Mouse (Mus musculus): ENCODE results near the gene Ccdc116. TPM values are rescaled to one million over a fixed set of nuclear protein-coding genes. Genes with fewer than 3 reads are reported as not detected.

Gene Ccdc116
- total and polyA plus RNA-seq, 3 experiments = 0.14 to 0.35 TPM; not detected in 1

GRCm38 (mm10) chr16:17104600-17104999, 42.4 kb downstream of the Ccdc116 start:
- TF ChIP-seq CTCF (IDR thresholded peaks at IDR 0.05) = no peak
- no peak for TF ChIP-seq EP300 (IDR thresholded peaks at IDR 0.05; ENCODE audit: insufficient read depth, low read depth, low read length)
- TF ChIP-seq POLR2A (IDR thresholded peaks at IDR 0.05; ENCODE audit: insufficient read depth, low read depth, low read length) = no peak
- no peaks in the 10 kb centered on the region for H3K36me3 ChIP-seq (ENCODE audit: control insufficient read depth, insufficient read depth, low read length)
- no peak for DNase-seq

DNA sequence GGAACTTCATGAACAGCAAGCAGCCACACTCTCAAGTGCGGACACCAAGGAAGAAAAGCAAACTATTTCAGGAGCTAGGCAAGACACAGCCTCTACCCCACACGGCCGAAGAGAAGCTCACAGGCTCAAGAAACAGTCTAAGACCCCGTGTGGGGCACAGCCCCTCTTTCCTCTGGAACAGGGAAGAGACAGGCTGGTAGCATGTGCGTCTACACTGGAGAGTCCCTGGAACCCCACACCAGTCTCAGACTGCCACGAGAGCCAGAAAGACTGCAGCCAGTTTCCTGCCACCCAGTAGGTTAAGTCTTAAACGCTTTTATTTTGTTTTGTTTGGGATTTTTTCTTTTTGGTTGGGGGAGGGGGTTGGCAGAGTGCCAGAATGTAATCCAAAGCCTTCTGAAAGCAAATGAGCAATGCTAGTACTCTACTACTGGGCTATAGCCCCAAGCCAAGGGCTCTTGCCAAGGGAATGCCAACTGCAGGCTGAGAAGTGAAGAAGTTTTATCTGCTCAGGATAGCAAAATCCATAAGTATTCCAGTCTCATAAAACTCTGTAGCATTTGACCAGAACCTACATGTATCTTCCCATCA, 44.3 kb downstream of the Ccdc116 start:
- Histone ChIP-seq H3K27me3 (ENCODE audit: control insufficient read depth, insufficient read depth, low read length) (no peaks in the 10 kb centered on the region), H3K27ac (no peak overlapping the region), H3K4me1 (ENCODE audit: control insufficient read depth, insufficient read depth, low read length) (no peaks in the 10 kb centered on the region), H3K9ac (ENCODE audit: low read depth, low read length) (no peak overlapping the region), H3K36me3 (ENCODE audit: control insufficient read depth, insufficient read depth, low read length) (no peaks in the 10 kb centered on the region), H3K79me2 (replicated peaks; ENCODE audit: control insufficient read depth, insufficient read depth, low read length) (0 out of 2 replicates have a peak, but pooled peaks cover under 1% of the 10 kb centered on the region), H3K4me3 (no peak overlapping the region)
- TF ChIP-seq POLR2A (IDR thresholded peaks at IDR 0.05; ENCODE audit: insufficient read depth, low read depth, low read length) (no peak), EP300 (IDR thresholded peaks at IDR 0.05; ENCODE audit: insufficient read depth, low read depth, low read length) (no peak), CTCF (IDR thresholded peaks at IDR 0.05) (no peak)
- intact Hi-C loops (cut with DNase I) = no loop called here
- no peak for DNase-seq
- 65% methylated on average over 7 of the region's 7 CpGs for WGBS

More at GRCm38 (mm10) chr16:17104600-17104999, 42.4 kb downstream of the Ccdc116 start:
- H3K4me3 ChIP-seq = no peak overlapping the region
- WGBS = 52% methylated on average over 4 of the region's 4 CpGs
- H3K4me1 ChIP-seq (ENCODE audit: control insufficient read depth, insufficient read depth, low read length) = peaks cover 1% of the 10 kb centered on the region; the same call in 1 of the 2 replicates
- peaks cover 4% of the 10 kb centered on the region for H3K79me2 ChIP-seq (replicated peaks; ENCODE audit: control insufficient read depth, insufficient read depth, low read length)
- no peaks in the 10 kb centered on the region for H3K27me3 ChIP-seq (ENCODE audit: control insufficient read depth, insufficient read depth, low read length)
- intact Hi-C loops (cut with DNase I) = no loop called here
- no peak overlapping the region for H3K27ac ChIP-seq
- no peak overlapping the region for H3K9ac ChIP-seq (ENCODE audit: low read depth, low read length)

DNA sequence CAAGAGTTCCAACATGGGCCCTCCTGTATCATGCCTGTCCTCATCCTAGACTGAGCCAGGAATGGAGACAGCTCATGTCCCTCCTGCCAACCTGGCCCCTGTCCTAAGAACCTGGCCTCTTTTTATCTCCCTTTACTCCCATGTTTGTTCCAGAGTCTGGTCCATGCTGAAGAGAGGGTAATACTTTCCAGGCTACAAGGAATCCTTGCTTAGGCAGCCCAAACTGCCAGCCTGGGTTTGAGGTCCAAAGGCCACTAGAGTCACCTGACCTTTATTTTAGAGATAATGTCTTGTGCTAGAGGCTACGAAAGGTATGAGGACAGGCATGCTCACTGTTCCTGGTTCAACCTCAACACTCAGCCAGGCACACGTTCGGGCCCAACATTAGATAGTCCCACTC, 50.1 kb downstream of the Ccdc116 start:
- 80% methylated on average over 3 of the region's 3 CpGs for WGBS
- TF ChIP-seq EP300 (IDR thresholded peaks at IDR 0.05; ENCODE audit: insufficient read depth, low read depth, low read length) = no peak
- no peak for TF ChIP-seq CTCF (IDR thresholded peaks at IDR 0.05)
- TF ChIP-seq POLR2A (IDR thresholded peaks at IDR 0.05; ENCODE audit: insufficient read depth, low read depth, low read length) = no peak
- no peaks in the 10 kb centered on the region for H3K27me3 ChIP-seq (ENCODE audit: control insufficient read depth, insufficient read depth, low read length)
- no peak for DNase-seq
- intact Hi-C loops (cut with DNase I) = no loop called here
- H3K36me3 ChIP-seq (ENCODE audit: control insufficient read depth, insufficient read depth, low read length) = no peaks in the 10 kb centered on the region
- H3K79me2 ChIP-seq (replicated peaks; ENCODE audit: control insufficient read depth, insufficient read depth, low read length) = no peaks in the 10 kb centered on the region
- H3K9ac ChIP-seq (ENCODE audit: low read depth, low read length) = no peak overlapping the region
- H3K4me3 ChIP-seq = no peak overlapping the region
- H3K4me1 ChIP-seq (ENCODE audit: control insufficient read depth, insufficient read depth, low read length) = no peaks in the 10 kb centered on the region
- H3K27ac ChIP-seq = no peak overlapping the region

Small RNA genes lying within 50 kb of the gene (microRNA-seq; reads per million reads assigned to microRNA genes)
- 240 to 366 reads per million in 2 experiments for gene Mir130b
- 0 to 2.2 reads per million in 2 experiments for gene Mir301b

Other genes starting within 250 kb of the Ccdc116 start
- gene Mapk1, start 163.8 kb downstream of the Ccdc116 start, total RNA-seq (2021) = 100 to 1,000 TPM; 103 to 115 TPM
- gene Mapk1, start 163.8 kb downstream of the Ccdc116 start, polyA plus RNA-seq (2012; rRNA removed) = 56.2 and 104 TPM in 2 replicates
- 1 to 10 TPM in 1 of 2 experiments, under 1 TPM in 1; 0.99 to 1.2 TPM for gene Ypel1, start 77.5 kb downstream of the Ccdc116 start, total RNA-seq (2021)
- 0.53 and 1.3 TPM in 2 replicates for gene Ypel1, start 77.5 kb downstream of the Ccdc116 start, polyA plus RNA-seq (2012; rRNA removed)
- 10 to 100 TPM; 33.1 to 39.1 TPM for gene Ppil2, start 36.0 kb downstream of the Ccdc116 start, total RNA-seq (2021)
- gene Ppil2, start 36.0 kb downstream of the Ccdc116 start, polyA plus RNA-seq (2012; rRNA removed) = 49.3 and 77.6 TPM in 2 replicates
- not detected for gene 2610318N02Rik, start 22.1 kb downstream of the Ccdc116 start, total RNA-seq (2021)
- gene 2610318N02Rik, start 22.1 kb downstream of the Ccdc116 start, polyA plus RNA-seq (2012; rRNA removed) = 1.1 and 1.3 TPM in 2 replicates
- gene Sdf2l1, start 14.8 kb downstream of the Ccdc116 start, total RNA-seq (2021) = 10 to 100 TPM; 19.1 to 22.5 TPM
- gene Sdf2l1, start 14.8 kb downstream of the Ccdc116 start, polyA plus RNA-seq (2012; rRNA removed) = 8.9 and 11.6 TPM in 2 replicates
- 1 to 10 TPM; 2.4 to 2.5 TPM for gene Ydjc, start 2.6 kb downstream of the Ccdc116 start, total RNA-seq (2021)
- gene Ydjc, start 2.6 kb downstream of the Ccdc116 start, polyA plus RNA-seq (2012; rRNA removed) = 1.9 and 3.3 TPM in 2 replicates
- gene Ube2l3, start 55.4 kb upstream of the Ccdc116 start, total RNA-seq (2021) = 100 to 1,000 TPM; 102 to 112 TPM
- 55.0 and 74.7 TPM in 2 replicates for gene Ube2l3, start 55.4 kb upstream of the Ccdc116 start, polyA plus RNA-seq (2012; rRNA removed)
- gene Rimbp3, start 61.4 kb upstream of the Ccdc116 start, total RNA-seq (2021) = under 1 TPM; 0.13 to 0.16 TPM
- gene Rimbp3, start 61.4 kb upstream of the Ccdc116 start, polyA plus RNA-seq (2012; rRNA removed) = 0.09 and 0.14 TPM in 2 replicates
- gene Hic2, start 86.3 kb upstream of the Ccdc116 start, total RNA-seq (2021) = 1 to 10 TPM; 1.5 to 2.0 TPM
- 1.2 and 2.2 TPM in 2 replicates for gene Hic2, start 86.3 kb upstream of the Ccdc116 start, polyA plus RNA-seq (2012; rRNA removed)
- gene Tmem191c, start 128.8 kb upstream of the Ccdc116 start, total RNA-seq (2021) = 1 to 10 TPM; 1.1 to 1.5 TPM
- 2.7 and 6.7 TPM in 2 replicates for gene Tmem191c, start 128.8 kb upstream of the Ccdc116 start, polyA plus RNA-seq (2012; rRNA removed)
- gene Serpind1, start 184.1 kb upstream of the Ccdc116 start, total RNA-seq (2021) = 1 to 10 TPM; 1.2 to 1.6 TPM
- 0.12 and 1.0 TPM in 2 replicates for gene Serpind1, start 184.1 kb upstream of the Ccdc116 start, polyA plus RNA-seq (2012; rRNA removed)

Data from heart, adult 2 months (tissue).